Mouse (Mus musculus): ENCODE measurements around the gene Rere. TPM values are rescaled to one million over a fixed set of nuclear protein-coding genes. Genes with fewer than 3 reads are reported as not detected.
"Not testable (repeated sequence)": the region's sequence is repeated elsewhere in the genome, so short reads cannot be mapped to it uniquely, and the experiment has no call there.

Gene Rere
- polyA plus RNA-seq, 1 experiment from 2014 or later: 34.5 TPM

GRCm38 (mm10) chr4:150262301-150262700, 19.1 kb upstream of the Rere start:
- peaks cover 15% of the 10 kb centered on the region for H3K4me1 ChIP-seq (replicated peaks; ENCODE audit: control insufficient read depth, insufficient read depth, low read length)
- H3K27ac ChIP-seq (ENCODE audit: low read length): no peak overlapping the region
- no peaks in the 10 kb centered on the region for H3K27me3 ChIP-seq (replicated peaks; ENCODE audit: control insufficient read depth, insufficient read depth, low read length)
- H3K4me2 ChIP-seq (ENCODE audit: low read length): no peak overlapping the region
- no peak overlapping the region for H3K4me3 ChIP-seq (replicated peaks; ENCODE audit: low read length)
- no peak for ATAC-seq
- no peaks in the 10 kb centered on the region for H3K9me3 ChIP-seq (ENCODE audit: control insufficient read depth, low read length)
- WGBS: 40% methylated on average over 8 of the region's 8 CpGs
- no peaks in the 10 kb centered on the region for H3K36me3 ChIP-seq (ENCODE audit: control insufficient read depth, insufficient read depth)
- H3K9ac ChIP-seq (replicated peaks; ENCODE audit: low read depth, low read length): no peak overlapping the region

GRCm38 (mm10) chr4:150264903-150265302, 16.5 kb upstream of the Rere start:
- no peaks in the 10 kb centered on the region for H3K36me3 ChIP-seq (ENCODE audit: control insufficient read depth, insufficient read depth)
- H3K27ac ChIP-seq (ENCODE audit: low read length): no peak overlapping the region
- no peak overlapping the region for H3K9ac ChIP-seq (replicated peaks; ENCODE audit: low read depth, low read length)
- H3K4me3 ChIP-seq (replicated peaks; ENCODE audit: low read length): no peak overlapping the region
- ATAC-seq: no peak
- no peaks in the 10 kb centered on the region for H3K9me3 ChIP-seq (ENCODE audit: control insufficient read depth, low read length)
- H3K4me2 ChIP-seq (ENCODE audit: low read length): no peak overlapping the region
- WGBS: 53% methylated on average over 7 of the region's 7 CpGs
- no peaks in the 10 kb centered on the region for H3K4me1 ChIP-seq (replicated peaks; ENCODE audit: control insufficient read depth, insufficient read depth, low read length)
- H3K27me3 ChIP-seq (replicated peaks; ENCODE audit: control insufficient read depth, insufficient read depth, low read length): no peaks in the 10 kb centered on the region

GRCm38 (mm10) chr4:150265471-150265870, 16.0 kb upstream of the Rere start:
- no peak overlapping the region for H3K9ac ChIP-seq (replicated peaks; ENCODE audit: low read depth, low read length)
- ATAC-seq: no peak
- H3K4me1 ChIP-seq (replicated peaks; ENCODE audit: control insufficient read depth, insufficient read depth, low read length): no peaks in the 10 kb centered on the region
- H3K27me3 ChIP-seq (replicated peaks; ENCODE audit: control insufficient read depth, insufficient read depth, low read length): no peaks in the 10 kb centered on the region
- no peaks in the 10 kb centered on the region for H3K36me3 ChIP-seq (ENCODE audit: control insufficient read depth, insufficient read depth)
- no peak overlapping the region for H3K27ac ChIP-seq (ENCODE audit: low read length)
- 70% methylated on average over 5 of the region's 5 CpGs for WGBS
- H3K4me3 ChIP-seq (replicated peaks; ENCODE audit: low read length): no peak overlapping the region
- H3K9me3 ChIP-seq (ENCODE audit: control insufficient read depth, low read length): no peaks in the 10 kb centered on the region
- H3K4me2 ChIP-seq (ENCODE audit: low read length): no peak overlapping the region

GRCm38 (mm10) chr4:150266655-150267223, 14.7 kb upstream of the Rere start:
- Histone ChIP-seq H3K27me3 (replicated peaks; ENCODE audit: control insufficient read depth, insufficient read depth, low read length) (no peaks in the 10 kb centered on the region), H3K9me3 (ENCODE audit: control insufficient read depth, low read length) (no peaks in the 10 kb centered on the region), H3K36me3 (ENCODE audit: control insufficient read depth, insufficient read depth) (no peaks in the 10 kb centered on the region), H3K4me1 (replicated peaks; ENCODE audit: control insufficient read depth, insufficient read depth, low read length) (no peaks in the 10 kb centered on the region), H3K9ac (replicated peaks; ENCODE audit: low read depth, low read length) (no peak overlapping the region), H3K4me3 (replicated peaks; ENCODE audit: low read length) (no peak overlapping the region), H3K27ac (ENCODE audit: low read length) (no peak overlapping the region), H3K4me2 (ENCODE audit: low read length) (no peak overlapping the region)
- ATAC-seq: no peak
- WGBS: 78% methylated on average over 21 of the region's 21 CpGs

- Histone ChIP-seq H3K27ac (ENCODE audit: low read length) (no peak overlapping the region), H3K4me2 (ENCODE audit: low read length) (no peak overlapping the region), H3K4me1 (replicated peaks; ENCODE audit: control insufficient read depth, insufficient read depth, low read length) (peaks cover 15% of the 10 kb centered on the region), H3K36me3 (ENCODE audit: control insufficient read depth, insufficient read depth) (no peaks in the 10 kb centered on the region), H3K27me3 (replicated peaks; ENCODE audit: control insufficient read depth, insufficient read depth, low read length) (no peaks in the 10 kb centered on the region), H3K9ac (replicated peaks; ENCODE audit: low read depth, low read length) (no peak overlapping the region), H3K4me3 (replicated peaks; ENCODE audit: low read length) (no peak overlapping the region), H3K9me3 (ENCODE audit: control insufficient read depth, low read length) (no peaks in the 10 kb centered on the region)
- 89% methylated on average over 33 of the region's 33 CpGs for WGBS
- no peak for ATAC-seq
Measured at GRCm38 (mm10) chr4:150268674-150269653, 12.5 kb upstream of the Rere start.

- H3K36me3 ChIP-seq (ENCODE audit: control insufficient read depth, insufficient read depth): no peaks in the 10 kb centered on the region
- WGBS: 62% methylated on average over 7 of the region's 7 CpGs
- H3K4me1 ChIP-seq (replicated peaks; ENCODE audit: control insufficient read depth, insufficient read depth, low read length): peaks cover 15% of the 10 kb centered on the region
- no peak for ATAC-seq
- H3K4me3 ChIP-seq (replicated peaks; ENCODE audit: low read length): no peak overlapping the region
- no peaks in the 10 kb centered on the region for H3K27me3 ChIP-seq (replicated peaks; ENCODE audit: control insufficient read depth, insufficient read depth, low read length)
- no peak overlapping the region for H3K9ac ChIP-seq (replicated peaks; ENCODE audit: low read depth, low read length)
- no peaks in the 10 kb centered on the region for H3K9me3 ChIP-seq (ENCODE audit: control insufficient read depth, low read length)
- no peak overlapping the region for H3K27ac ChIP-seq (ENCODE audit: low read length)
- no peak overlapping the region for H3K4me2 ChIP-seq (ENCODE audit: low read length)
Measured at GRCm38 (mm10) chr4:150269679-150270078, 11.8 kb upstream of the Rere start.

- H3K9ac ChIP-seq (replicated peaks; ENCODE audit: low read depth, low read length); H3K27ac ChIP-seq (ENCODE audit: low read length); H3K4me3 ChIP-seq (replicated peaks; ENCODE audit: low read length); H3K4me2 ChIP-seq (ENCODE audit: low read length); ATAC-seq; H3K27me3 ChIP-seq (replicated peaks; ENCODE audit: control insufficient read depth, insufficient read depth, low read length); H3K9me3 ChIP-seq (ENCODE audit: control insufficient read depth, low read length); H3K36me3 ChIP-seq (ENCODE audit: control insufficient read depth, insufficient read depth): not testable (repeated sequence)
- H3K4me1 ChIP-seq (replicated peaks; ENCODE audit: control insufficient read depth, insufficient read depth, low read length): peaks cover 15% of the 10 kb centered on the region
- WGBS: 77% methylated on average over 3 of the region's 4 CpGs
Measured at GRCm38 (mm10) chr4:150270718-150271117, 10.7 kb upstream of the Rere start.

GRCm38 (mm10) chr4:150272725-150273124, 8.7 kb upstream of the Rere start:
- peak overlapping the region; percentile 10; the same call in 1 of the 2 replicates for H3K27ac ChIP-seq (ENCODE audit: low read length)
- peaks cover 15% of the 10 kb centered on the region for H3K4me1 ChIP-seq (replicated peaks; ENCODE audit: control insufficient read depth, insufficient read depth, low read length)
- 2% methylated on average over 9 of the region's 9 CpGs for WGBS
- H3K27me3 ChIP-seq (replicated peaks; ENCODE audit: control insufficient read depth, insufficient read depth, low read length): no peaks in the 10 kb centered on the region
- H3K9me3 ChIP-seq (ENCODE audit: control insufficient read depth, low read length): no peaks in the 10 kb centered on the region
- peak; percentile 63; the same call in 1 of the 2 replicates for ATAC-seq
- no peak overlapping the region for H3K4me3 ChIP-seq (replicated peaks; ENCODE audit: low read length)
- peak overlapping the region; percentile 30 for H3K4me2 ChIP-seq (ENCODE audit: low read length)
- no peak overlapping the region for H3K9ac ChIP-seq (replicated peaks; ENCODE audit: low read depth, low read length)
- no peaks in the 10 kb centered on the region for H3K36me3 ChIP-seq (ENCODE audit: control insufficient read depth, insufficient read depth)

- no peak overlapping the region for H3K4me3 ChIP-seq (replicated peaks; ENCODE audit: low read length)
- no peaks in the 10 kb centered on the region for H3K9me3 ChIP-seq (ENCODE audit: control insufficient read depth, low read length)
- H3K36me3 ChIP-seq (ENCODE audit: control insufficient read depth, insufficient read depth): no peaks in the 10 kb centered on the region
- no peak for ATAC-seq
- H3K9ac ChIP-seq (replicated peaks; ENCODE audit: low read depth, low read length): no peak overlapping the region
- peaks cover 19% of the 10 kb centered on the region for H3K4me1 ChIP-seq (replicated peaks; ENCODE audit: control insufficient read depth, insufficient read depth, low read length)
- H3K27me3 ChIP-seq (replicated peaks; ENCODE audit: control insufficient read depth, insufficient read depth, low read length): no peaks in the 10 kb centered on the region
- WGBS: 83% methylated on average over 5 of the region's 5 CpGs
- H3K4me2 ChIP-seq (ENCODE audit: low read length): no peak overlapping the region
- no peak overlapping the region for H3K27ac ChIP-seq (ENCODE audit: low read length)
Measured at GRCm38 (mm10) chr4:150275531-150275930, 5.9 kb upstream of the Rere start.

Measured in forebrain, embryonic 16.5 days (tissue).